Mouse (Mus musculus): ENCODE data around the gene Nectin3. TPM values are rescaled to one million over a fixed set of nuclear protein-coding genes. Genes with fewer than 3 reads are reported as not detected.

The Nectin3 gene
- total and polyA plus RNA-seq, 3 experiments = 0.16 TPM; not detected in 2

GRCm38 (mm10) chr16:46496889-46497685 lies 1.2 kb downstream of the Nectin3 start:
- no peak for DNase-seq (ENCODE audit: low spot score)
- Histone ChIP-seq H3K9me3 (replicated peaks) (peaks cover 36% of the 10 kb centered on the region), H3K4me1 (ENCODE audit: insufficient read depth, low read depth, low read length) (no peaks in the 10 kb centered on the region), H3K27me3 (ENCODE audit: insufficient read depth, low read length) (no peaks in the 10 kb centered on the region), H3K36me3 (replicated peaks) (no peaks in the 10 kb centered on the region), H3K4me3 (ENCODE audit: low read depth, low read length) (no peak overlapping the region)
- TF ChIP-seq CTCF (IDR thresholded peaks at IDR 0.05; ENCODE audit: low read depth, low read length) (no peak), GATA2 (IDR thresholded peaks at IDR 0.05; ENCODE audit: borderline replicate concordance, low read depth, low read length) (no peak)
- ATAC-seq (ENCODE audit: extremely low read depth, insufficient number of reproducible peaks, low FRiP score, poor library complexity, severe bottlenecking) = no peak

GRCm38 (mm10) chr16:46496031-46496868 lies 2.1 kb downstream of the Nectin3 start:
- DNase-seq (ENCODE audit: low spot score) (no peak), ATAC-seq (ENCODE audit: extremely low read depth, insufficient number of reproducible peaks, low FRiP score, poor library complexity, severe bottlenecking) (no peak)
- H3K4me3 ChIP-seq (ENCODE audit: low read depth, low read length) = no peak overlapping the region; the same call in 1 of the 2 replicates
- H3K27me3 ChIP-seq (ENCODE audit: insufficient read depth, low read length) = no peaks in the 10 kb centered on the region
- H3K36me3 ChIP-seq (replicated peaks) = no peaks in the 10 kb centered on the region
- no peaks in the 10 kb centered on the region for H3K4me1 ChIP-seq (ENCODE audit: insufficient read depth, low read depth, low read length)
- H3K9me3 ChIP-seq (replicated peaks) = peaks cover 37% of the 10 kb centered on the region
- TF ChIP-seq TAL1 (conservative IDR thresholded peaks at IDR 0.05; ENCODE audit: low read depth, low read length) (no peak), CTCF (IDR thresholded peaks at IDR 0.05; ENCODE audit: low read depth, low read length) (no peak), GATA2 (IDR thresholded peaks at IDR 0.05; ENCODE audit: borderline replicate concordance, low read depth, low read length) (no peak), POLR2AphosphoS5 (IDR thresholded peaks at IDR 0.05; ENCODE audit: insufficient replicate concordance, low read depth, low read length) (no peak), GATA1 (IDR thresholded peaks at IDR 0.05; ENCODE audit: borderline replicate concordance, low read length) (no peak)

- H3K9me3 ChIP-seq (replicated peaks) = peaks cover 32% of the 10 kb centered on the region
- H3K27me3 ChIP-seq (ENCODE audit: insufficient read depth, low read length) = no peaks in the 10 kb centered on the region
- H3K36me3 ChIP-seq (replicated peaks) = no peaks in the 10 kb centered on the region
- TF ChIP-seq GATA2 (IDR thresholded peaks at IDR 0.05; ENCODE audit: borderline replicate concordance, low read depth, low read length) (no peak), CTCF (IDR thresholded peaks at IDR 0.05; ENCODE audit: low read depth, low read length) (no peak), TAL1 (conservative IDR thresholded peaks at IDR 0.05; ENCODE audit: low read depth, low read length) (no peak), POLR2AphosphoS5 (IDR thresholded peaks at IDR 0.05; ENCODE audit: insufficient replicate concordance, low read depth, low read length) (no peak), GATA1 (IDR thresholded peaks at IDR 0.05; ENCODE audit: borderline replicate concordance, low read length) (no peak)
- no peaks in the 10 kb centered on the region for H3K4me1 ChIP-seq (ENCODE audit: insufficient read depth, low read depth, low read length)
- DNase-seq (ENCODE audit: low spot score) (no peak), ATAC-seq (ENCODE audit: extremely low read depth, insufficient number of reproducible peaks, low FRiP score, poor library complexity, severe bottlenecking) (no peak)
- H3K4me3 ChIP-seq (ENCODE audit: low read depth, low read length) = no peak overlapping the region
Observed at GRCm38 (mm10) chr16:46495201-46495600, 3.1 kb downstream of the Nectin3 start.

GRCm38 (mm10) chr16:46487436-46488097 lies 10.8 kb downstream of the Nectin3 start:
- no peak for TF ChIP-seq CTCF (IDR thresholded peaks at IDR 0.05; ENCODE audit: low read depth, low read length)
- TF ChIP-seq POLR2AphosphoS5 (IDR thresholded peaks at IDR 0.05; ENCODE audit: insufficient replicate concordance, low read depth, low read length) = no peak
- Histone ChIP-seq H3K36me3 (replicated peaks) (no peaks in the 10 kb centered on the region), H3K9me3 (replicated peaks) (peaks cover 2% of the 10 kb centered on the region), H3K4me1 (ENCODE audit: insufficient read depth, low read depth, low read length) (no peaks in the 10 kb centered on the region), H3K4me3 (ENCODE audit: low read depth, low read length) (no peak overlapping the region), H3K27me3 (ENCODE audit: insufficient read depth, low read length) (no peaks in the 10 kb centered on the region)
- DNase-seq (ENCODE audit: low spot score) (no peak), ATAC-seq (ENCODE audit: extremely low read depth, insufficient number of reproducible peaks, low FRiP score, poor library complexity, severe bottlenecking) (no peak)

GRCm38 (mm10) chr16:46477336-46477735 lies 21.0 kb downstream of the Nectin3 start:
- Histone ChIP-seq H3K4me3 (ENCODE audit: low read depth, low read length) (no peak overlapping the region), H3K36me3 (replicated peaks) (no peaks in the 10 kb centered on the region), H3K27me3 (ENCODE audit: insufficient read depth, low read length) (no peaks in the 10 kb centered on the region), H3K9me3 (replicated peaks) (peaks cover 4% of the 10 kb centered on the region; the same call in 1 of the 2 replicates), H3K4me1 (ENCODE audit: insufficient read depth, low read depth, low read length) (no peaks in the 10 kb centered on the region)
- no peak for DNase-seq (ENCODE audit: low spot score)
- no peak for TF ChIP-seq POLR2AphosphoS5 (IDR thresholded peaks at IDR 0.05; ENCODE audit: insufficient replicate concordance, low read depth, low read length)
- TF ChIP-seq TAL1 (conservative IDR thresholded peaks at IDR 0.05; ENCODE audit: low read depth, low read length) = no peak
- no peak for TF ChIP-seq GATA2 (IDR thresholded peaks at IDR 0.05; ENCODE audit: borderline replicate concordance, low read depth, low read length)
- no peak for TF ChIP-seq CTCF (IDR thresholded peaks at IDR 0.05; ENCODE audit: low read depth, low read length)
- TF ChIP-seq GATA1 (IDR thresholded peaks at IDR 0.05; ENCODE audit: borderline replicate concordance, low read length) = no peak
- ATAC-seq (ENCODE audit: extremely low read depth, insufficient number of reproducible peaks, low FRiP score, poor library complexity, severe bottlenecking) = no peak

- H3K36me3 ChIP-seq (replicated peaks) = no peaks in the 10 kb centered on the region
- H3K4me3 ChIP-seq (ENCODE audit: low read depth, low read length) = no peak overlapping the region
- ATAC-seq (ENCODE audit: extremely low read depth, insufficient number of reproducible peaks, low FRiP score, poor library complexity, severe bottlenecking) (no peak), DNase-seq (ENCODE audit: low spot score) (no peak)
- TF ChIP-seq TAL1 (conservative IDR thresholded peaks at IDR 0.05; ENCODE audit: low read depth, low read length) (no peak), POLR2AphosphoS5 (IDR thresholded peaks at IDR 0.05; ENCODE audit: insufficient replicate concordance, low read depth, low read length) (no peak), GATA1 (IDR thresholded peaks at IDR 0.05; ENCODE audit: borderline replicate concordance, low read length) (no peak), GATA2 (IDR thresholded peaks at IDR 0.05; ENCODE audit: borderline replicate concordance, low read depth, low read length) (no peak)
- H3K4me1 ChIP-seq (ENCODE audit: insufficient read depth, low read depth, low read length) = no peaks in the 10 kb centered on the region
- no peaks in the 10 kb centered on the region for H3K27me3 ChIP-seq (ENCODE audit: insufficient read depth, low read length)
- peaks cover 6% of the 10 kb centered on the region; the same call in 1 of the 2 replicates for H3K9me3 ChIP-seq (replicated peaks)
Observed at GRCm38 (mm10) chr16:46451421-46451820, 46.9 kb downstream of the Nectin3 start.

Measured in G1E (cell line).